Comparison of ENCODE assay signal across 8 mouse cellular contexts in the genomic region with DNA sequence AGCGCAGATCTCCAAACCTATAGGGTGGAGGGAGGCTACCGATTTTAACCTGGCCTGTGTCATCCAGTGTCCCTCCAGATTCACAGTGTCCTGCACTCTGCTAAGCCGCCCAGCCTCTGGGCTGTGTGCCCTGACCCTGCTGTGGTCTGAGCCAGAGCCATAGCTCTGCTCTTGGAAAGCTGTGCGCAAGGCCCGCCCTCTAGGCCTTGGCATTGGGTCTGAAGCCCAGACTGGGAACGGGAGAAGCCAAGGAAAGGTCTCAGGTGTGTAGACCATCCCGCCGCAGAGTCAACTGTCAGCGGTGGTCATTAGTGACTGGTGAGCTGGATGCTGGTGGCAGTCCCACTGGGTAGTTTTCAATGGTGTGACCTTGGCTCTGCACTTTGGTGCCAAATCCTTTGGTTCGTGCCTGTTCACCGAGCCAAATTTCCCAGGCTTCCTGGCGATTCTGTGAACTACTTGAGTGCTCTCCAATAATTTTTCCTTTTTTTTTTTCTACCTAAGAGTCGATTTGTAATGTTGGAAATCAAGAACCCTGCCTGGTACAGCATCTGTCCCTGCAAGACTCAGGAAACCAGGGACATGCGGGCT. TPM values are rescaled to one million over a fixed set of nuclear protein-coding genes. Genes with fewer than 3 reads are reported as not detected.
DNase-seq lines count a peak whose midpoint lies in the region; ATAC-seq and TF ChIP-seq lines count a peak whose summit lies in the region.

No protein-coding gene starts in this region.

- DNase-seq in kidney, adult 11 months, result peak; percentile 5
- DNase-seq in kidney, adult 8-10 months, result no peak
- DNase-seq in cerebellum, adult 9-10 months, result peak; percentile 72
- DNase-seq in gastrocnemius, adult 2 months, result peak; percentile 80
- no peak for DNase-seq in lung, postnatal 0 days (ENCODE audit: low spot score)
- no peak for DNase-seq in stomach, postnatal 0 days (ENCODE audit: low spot score)
- no peak for DNase-seq in liver, embryonic 11.5 days (ENCODE audit: low spot score)

- TF ChIP-seq CTCF in gastrocnemius, adult 2 months (IDR thresholded peaks at IDR 0.05), result no peak
- TF ChIP-seq CTCF in lung, postnatal 0 days (IDR thresholded peaks at IDR 0.05), result no peak
- TF ChIP-seq CTCF in stomach, postnatal 0 days (IDR thresholded peaks at IDR 0.05; ENCODE audit: low read depth), result no peak

- 40% methylated on average over 14 of the region's 14 CpGs for WGBS in hindbrain, embryonic 12.5 days
- 46% methylated on average over 14 of the region's 14 CpGs for WGBS in lung, postnatal 0 days
- WGBS in stomach, postnatal 0 days, result 48% methylated on average over 14 of the region's 14 CpGs
- WGBS in liver, embryonic 11.5 days, result 59% methylated on average over 14 of the region's 14 CpGs

- H3K4me1 ChIP-seq in hindbrain, embryonic 12.5 days, result peaks cover 35% of the 10 kb centered on the region
- no peaks in the 10 kb centered on the region for H3K4me1 ChIP-seq in lung, postnatal 0 days (ENCODE audit: insufficient read depth, low read depth, low read length)
- no peaks in the 10 kb centered on the region for H3K4me1 ChIP-seq in stomach, postnatal 0 days (replicated peaks; ENCODE audit: control insufficient read depth, insufficient read depth)
- H3K4me1 ChIP-seq in liver, embryonic 11.5 days (replicated peaks; ENCODE audit: control insufficient read depth, insufficient read depth, low read length), result peaks cover 5% of the 10 kb centered on the region

- TF ChIP-seq EP300 in lung, postnatal 0 days (IDR thresholded peaks at IDR 0.05), result no peak
- no peak for TF ChIP-seq EP300 in stomach, postnatal 0 days (optimal IDR thresholded peaks at IDR 0.05)

- H3K36me3 ChIP-seq in hindbrain, embryonic 12.5 days, result no peaks in the 10 kb centered on the region
- no peaks in the 10 kb centered on the region for H3K36me3 ChIP-seq in lung, postnatal 0 days (ENCODE audit: insufficient read depth, low read length)
- H3K36me3 ChIP-seq in stomach, postnatal 0 days (ENCODE audit: control insufficient read depth, insufficient read depth, low read length), result no peaks in the 10 kb centered on the region
- no peaks in the 10 kb centered on the region for H3K36me3 ChIP-seq in liver, embryonic 11.5 days (ENCODE audit: control insufficient read depth, insufficient read depth, low read length)

- intact Hi-C loops in gastrocnemius, adult 2 months (cut with DNase I), result loop anchor here (5.0 kb wide), 1 partner anchor 190 kb away; no protein-coding TSS in a partner anchor

- no peaks in the 10 kb centered on the region for H3K9me3 ChIP-seq in hindbrain, embryonic 12.5 days (replicated peaks)
- no peaks in the 10 kb centered on the region for H3K9me3 ChIP-seq in lung, postnatal 0 days (ENCODE audit: low read length)
- no peaks in the 10 kb centered on the region for H3K9me3 ChIP-seq in stomach, postnatal 0 days (ENCODE audit: control insufficient read depth, low read length)
- no peaks in the 10 kb centered on the region for H3K9me3 ChIP-seq in liver, embryonic 11.5 days (ENCODE audit: control insufficient read depth, low read length)

- peak overlapping the region; percentile 58 for H3K27ac ChIP-seq in gastrocnemius, adult 2 months
- H3K27ac ChIP-seq in hindbrain, embryonic 12.5 days, result peak overlapping the region; percentile 71
- H3K27ac ChIP-seq in lung, postnatal 0 days (ENCODE audit: low read length), result no peak overlapping the region
- no peak overlapping the region for H3K27ac ChIP-seq in stomach, postnatal 0 days (replicated peaks)
- no peak overlapping the region for H3K27ac ChIP-seq in liver, embryonic 11.5 days (ENCODE audit: low read depth, low read length)

- H3K4me2 ChIP-seq in hindbrain, embryonic 12.5 days (replicated peaks), result peak overlapping the region; percentile 24; the same call in 1 of the 2 replicates
- peak overlapping the region; percentile 1; the same call in 1 of the 2 replicates for H3K4me2 ChIP-seq in lung, postnatal 0 days (replicated peaks; ENCODE audit: low read depth, low read length)
- peak overlapping the region; percentile 38 for H3K4me2 ChIP-seq in stomach, postnatal 0 days (replicated peaks; ENCODE audit: low read depth)
- H3K4me2 ChIP-seq in liver, embryonic 11.5 days, result no peak overlapping the region

- H3K27me3 ChIP-seq in hindbrain, embryonic 12.5 days, result no peaks in the 10 kb centered on the region
- no peaks in the 10 kb centered on the region for H3K27me3 ChIP-seq in lung, postnatal 0 days (replicated peaks; ENCODE audit: insufficient read depth, low read length)
- H3K27me3 ChIP-seq in stomach, postnatal 0 days (ENCODE audit: control insufficient read depth, insufficient read depth, low read length), result no peaks in the 10 kb centered on the region
- H3K27me3 ChIP-seq in liver, embryonic 11.5 days (replicated peaks; ENCODE audit: control insufficient read depth, insufficient read depth, low read length), result no peaks in the 10 kb centered on the region

- peak overlapping the region; percentile 49 for H3K4me3 ChIP-seq in gastrocnemius, adult 2 months
- H3K4me3 ChIP-seq in hindbrain, embryonic 12.5 days, result no peak overlapping the region
- no peak overlapping the region for H3K4me3 ChIP-seq in lung, postnatal 0 days (ENCODE audit: low read depth, low read length)
- no peak overlapping the region for H3K4me3 ChIP-seq in stomach, postnatal 0 days (ENCODE audit: low read depth, low read length)
- H3K4me3 ChIP-seq in liver, embryonic 11.5 days (ENCODE audit: low read depth, low read length), result no peak overlapping the region

- ATAC-seq in hindbrain, embryonic 12.5 days (ENCODE audit: low FRiP score), result peak; percentile 47
- no peak for ATAC-seq in lung, postnatal 0 days
- ATAC-seq in stomach, postnatal 0 days (ENCODE audit: low FRiP score, low TSS enrichment), result peak; percentile 48; the same call in 1 of the 2 replicates
- no peak for ATAC-seq in liver, embryonic 11.5 days (replicated peaks; ENCODE audit: low FRiP score)

- H3K9ac ChIP-seq in hindbrain, embryonic 12.5 days, result no peak overlapping the region
- no peak overlapping the region for H3K9ac ChIP-seq in lung, postnatal 0 days (replicated peaks; ENCODE audit: low read depth)
- H3K9ac ChIP-seq in stomach, postnatal 0 days (ENCODE audit: low read length), result no peak overlapping the region
- H3K9ac ChIP-seq in liver, embryonic 11.5 days (ENCODE audit: low read depth, low read length), result no peak overlapping the region

RNA-seq across cellular contexts. Expression of a gene that starts 52.0 kb away (rescaled TPM):
- total RNA-seq in gastrocnemius, adult 2 months (2021), result 10 to 100 TPM in 1 of 2 experiments, 1 to 10 TPM in 1; 6.9 to 13.8 TPM
- 3.2 and 3.6 TPM in 2 replicates for polyA plus RNA-seq in hindbrain, embryonic 12.5 days (2016; fragmentation: Nextera tagmentation; extraction: Ambion mirVana)
- 10.2 and 10.5 TPM in 2 replicates for polyA plus RNA-seq in lung, postnatal 0 days (2015; fragmentation: Nextera tagmentation; extraction: Ambion mirVana)
- 5.3 and 5.8 TPM in 2 replicates for polyA plus RNA-seq in stomach, postnatal 0 days (2015; fragmentation: Nextera tagmentation; extraction: Ambion mirVana)
- 1.6 and 2.4 TPM in 2 replicates for polyA plus RNA-seq in liver, embryonic 11.5 days (2014; fragmentation: Nextera tagmentation; extraction: Ambion mirVana)

Comparison
In these comparisons a context has a peak if more than half of its experiments do, and no peak if none do; other contexts are left out.
1. DNase-seq: peak in kidney, adult 11 months (single experiment), cerebellum, adult 9-10 months (single experiment) and gastrocnemius, adult 2 months (single experiment); none in kidney, adult 8-10 months (0 of 2), lung, postnatal 0 days (single experiment), stomach, postnatal 0 days (single experiment) and liver, embryonic 11.5 days (single experiment).
2. H3K27ac ChIP-seq: peak in gastrocnemius, adult 2 months (single experiment) and hindbrain, embryonic 12.5 days (single experiment); none in lung, postnatal 0 days (single experiment), stomach, postnatal 0 days (single experiment) and liver, embryonic 11.5 days (single experiment).
3. ATAC-seq: peak in hindbrain, embryonic 12.5 days (single experiment) and stomach, postnatal 0 days (single experiment); none in lung, postnatal 0 days (single experiment) and liver, embryonic 11.5 days (single experiment).